Mouse (Mus musculus) right cerebral cortex, postnatal 25 days (tissue): Measurements from ENCODE around the gene Cd70.
"Not testable (repeated sequence)": the region's sequence is repeated elsewhere in the genome, so short reads cannot be mapped to it uniquely, and the experiment has no call there.

Source experiments
- DNase-seq: peaks from one replicate; pipeline ENCODE4 v3.0.0; 2022

Cd70 gene

GRCm38 (mm10) chr17:57134021-57134420 lies 15.6 kb downstream of the Cd70 start:
- not testable (repeated sequence) for DNase-seq

DNA sequence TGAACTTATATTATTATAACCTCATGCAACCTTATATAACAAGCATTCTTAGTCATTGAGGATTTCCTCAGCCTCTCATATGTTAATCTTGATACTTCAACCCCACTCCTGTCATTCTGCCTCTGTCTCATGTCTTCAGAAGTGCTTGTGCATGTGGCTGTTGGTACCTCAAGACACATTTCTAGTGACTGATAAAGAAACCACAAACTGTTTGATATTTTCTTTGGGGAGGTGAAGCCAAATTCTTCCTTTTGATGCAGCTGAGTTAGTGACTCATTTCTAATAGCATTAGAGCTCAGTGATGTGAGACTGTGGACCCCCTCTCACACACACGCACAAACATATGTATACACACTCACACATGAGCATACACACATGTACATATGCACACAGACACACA lies 17.8 kb downstream of the Cd70 start:
- DNase-seq = no peak

- no peak for DNase-seq
Observed at GRCm38 (mm10) chr17:57125853-57126622, 23.5 kb downstream of the Cd70 start.

GRCm38 (mm10) chr17:57124792-57125191 lies 24.8 kb downstream of the Cd70 start:
- no peak for DNase-seq

DNA sequence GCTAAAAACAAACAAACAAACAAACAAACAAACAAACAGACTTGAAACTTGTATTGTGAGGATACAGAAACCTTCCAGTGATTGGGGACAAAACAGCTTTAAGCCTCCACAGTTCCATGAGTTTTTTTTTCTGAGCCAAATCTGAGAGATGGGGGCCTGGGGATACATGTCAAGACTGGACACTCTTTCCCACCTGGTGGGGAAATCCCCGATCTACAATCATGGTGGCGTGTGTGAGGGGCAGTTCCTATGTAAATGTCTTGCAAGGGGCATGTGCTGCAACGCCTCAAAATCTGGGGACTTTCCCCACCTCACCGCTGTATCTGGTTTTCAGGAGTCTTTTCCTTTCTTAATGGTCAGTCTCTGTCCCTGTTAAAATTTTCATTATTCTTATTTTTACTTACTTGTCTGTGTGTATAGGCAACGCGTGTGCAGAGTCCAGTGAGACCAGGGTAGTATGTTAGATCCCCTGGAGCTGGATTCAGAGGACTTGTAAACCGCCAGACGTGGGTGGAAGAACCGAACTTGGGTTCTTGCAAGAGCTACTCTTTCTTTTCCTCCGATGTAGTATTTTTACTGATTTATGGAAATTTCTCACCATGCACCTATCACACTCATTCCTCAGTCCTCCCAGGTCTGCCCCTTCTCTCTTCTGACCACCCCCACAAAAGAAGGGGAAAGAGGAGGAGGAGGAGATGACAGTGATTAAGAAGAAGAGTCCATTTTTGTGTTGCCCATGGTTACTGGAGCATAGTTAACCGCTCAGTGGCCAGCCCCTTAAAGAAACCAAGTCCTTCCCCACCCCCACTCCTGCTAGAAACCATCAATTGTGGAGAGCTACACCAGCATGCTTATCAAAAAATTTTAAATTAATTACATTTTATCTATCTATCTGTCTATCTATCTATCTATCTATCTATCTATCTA lies 26.1 kb downstream of the Cd70 start:
- no peak for DNase-seq

DNA sequence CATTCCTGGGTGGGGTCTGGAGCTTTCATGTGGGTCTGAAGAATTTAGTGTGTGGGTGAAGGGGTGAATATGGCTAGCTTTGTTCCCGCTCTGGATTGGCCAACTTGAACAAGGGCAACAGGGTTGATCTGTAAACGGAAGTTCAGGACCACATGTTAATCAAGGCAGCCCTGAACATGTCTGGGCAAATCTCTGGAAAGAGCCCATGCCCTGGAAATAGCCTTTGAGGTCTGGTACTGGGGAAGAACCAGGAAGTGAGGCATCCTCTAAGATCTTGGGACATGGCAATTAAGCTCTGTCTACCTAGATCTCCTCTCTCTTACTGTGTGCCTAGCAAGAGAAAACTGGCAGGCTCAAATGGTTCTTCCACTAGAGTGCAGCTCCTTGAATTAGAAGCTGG lies 27.7 kb downstream of the Cd70 start:
- no peak for DNase-seq

DNA sequence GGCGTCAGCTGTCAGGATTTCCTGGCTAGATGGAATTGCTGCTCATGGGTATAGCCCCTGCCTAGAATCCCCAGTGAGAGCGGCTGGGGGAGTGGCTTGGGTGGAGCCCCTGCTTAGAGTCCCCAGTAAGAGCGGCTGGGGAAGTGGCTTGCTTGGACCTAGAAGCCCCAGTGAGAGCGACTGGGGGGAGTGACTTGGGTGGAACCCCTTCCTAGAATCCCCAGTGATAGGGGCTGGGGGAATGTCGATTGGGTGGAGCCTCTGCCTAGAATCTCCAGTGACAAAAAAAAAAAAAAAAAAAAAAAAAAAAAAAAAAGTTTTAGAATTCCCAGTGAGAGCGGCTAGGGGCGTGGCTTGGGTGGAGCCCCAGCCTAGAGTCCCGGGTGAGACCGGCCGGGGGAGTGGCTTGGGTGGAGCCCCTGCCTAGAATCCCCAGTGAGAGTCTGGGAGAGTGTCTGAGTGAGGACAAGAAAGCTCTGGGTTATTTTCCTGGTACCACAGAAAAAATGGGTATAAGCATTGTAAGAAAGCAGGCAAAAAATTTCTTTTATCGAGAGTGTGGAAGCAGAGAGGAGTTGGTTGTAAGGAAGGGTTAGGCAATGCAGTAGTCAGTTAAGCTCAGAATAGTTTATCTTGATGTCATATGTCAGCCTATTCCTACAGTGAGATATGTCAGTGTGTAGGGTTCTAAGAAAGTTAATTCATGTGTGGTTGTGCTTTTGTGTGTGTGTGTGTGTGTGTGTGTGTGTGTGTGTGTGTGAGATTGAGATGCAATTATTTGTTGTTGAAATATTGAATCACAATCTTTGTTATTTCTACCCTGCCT lies 30.8 kb downstream of the Cd70 start:
- no peak for DNase-seq

DNA sequence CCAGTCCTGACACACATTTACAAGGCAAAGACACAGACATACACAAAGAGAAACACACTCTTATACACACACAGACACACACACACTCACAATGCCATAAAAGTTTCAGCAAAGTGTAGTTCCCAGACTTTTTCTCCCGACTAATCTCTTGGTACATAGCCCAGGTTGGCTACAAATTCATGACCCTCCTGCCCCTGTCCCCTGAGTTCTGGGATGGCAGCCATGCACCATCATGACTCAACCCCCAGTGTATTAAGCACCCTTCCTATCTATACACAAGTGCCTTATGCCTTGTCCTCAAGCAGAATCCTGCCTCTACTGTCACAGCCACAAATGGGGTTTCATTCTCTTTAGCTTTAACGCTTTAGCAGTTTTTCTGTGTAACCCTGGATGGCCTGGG lies 32.8 kb downstream of the Cd70 start:
- DNase-seq = no peak

DNA sequence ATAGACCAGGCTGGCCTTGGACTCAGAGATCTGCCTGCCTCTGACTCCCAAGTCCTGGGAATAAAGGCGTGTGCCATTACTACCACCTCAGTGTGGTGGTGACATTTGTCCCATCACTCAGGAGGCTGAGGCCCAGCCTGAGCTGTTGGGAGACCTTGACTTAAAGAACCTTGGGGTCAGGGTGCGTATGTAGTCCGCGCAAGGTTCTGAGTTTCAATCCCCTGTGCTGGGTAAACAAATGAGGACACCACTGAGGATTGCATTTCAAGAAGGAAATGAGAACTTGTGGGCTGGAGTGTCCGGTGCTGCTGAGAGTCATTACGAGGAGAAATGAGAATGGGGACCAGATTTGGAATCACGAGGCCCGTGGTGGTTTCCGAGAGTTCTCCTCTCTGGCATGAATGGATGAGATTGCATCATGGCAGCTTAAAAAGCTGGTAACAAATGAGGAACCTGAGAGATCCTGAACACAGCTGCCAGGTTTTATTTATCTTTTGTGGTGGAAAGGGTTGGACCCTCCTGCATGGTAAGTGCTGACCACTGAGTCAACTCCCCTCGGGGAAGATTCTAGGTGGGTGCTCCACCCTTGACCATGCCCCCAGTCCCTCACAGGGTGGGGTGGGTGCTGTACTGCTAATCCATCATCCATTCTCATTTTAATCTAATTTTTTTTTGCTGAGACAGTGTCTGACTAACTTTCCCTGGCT lies 36.7 kb downstream of the Cd70 start:
- no peak for DNase-seq

GRCm38 (mm10) chr17:57110005-57110404 lies 39.6 kb downstream of the Cd70 start:
- no peak for DNase-seq

- DNase-seq = no peak
Observed at GRCm38 (mm10) chr17:57108666-57109171, 40.9 kb downstream of the Cd70 start.

- no peak for DNase-seq
Observed at GRCm38 (mm10) chr17:57108040-57108665, 41.4 kb downstream of the Cd70 start.

- DNase-seq = no peak
Observed at GRCm38 (mm10) chr17:57107064-57107463, 42.5 kb downstream of the Cd70 start.

- no peak for DNase-seq
Observed at GRCm38 (mm10) chr17:57106035-57106368, 43.6 kb downstream of the Cd70 start.

GRCm38 (mm10) chr17:57105181-57106034 lies 44.2 kb downstream of the Cd70 start, which contains the start of gene Tnfsf9:
Tnfsf9 (plus strand) TSS chr17:57105325.
- peak; percentile 35 for DNase-seq

DNA sequence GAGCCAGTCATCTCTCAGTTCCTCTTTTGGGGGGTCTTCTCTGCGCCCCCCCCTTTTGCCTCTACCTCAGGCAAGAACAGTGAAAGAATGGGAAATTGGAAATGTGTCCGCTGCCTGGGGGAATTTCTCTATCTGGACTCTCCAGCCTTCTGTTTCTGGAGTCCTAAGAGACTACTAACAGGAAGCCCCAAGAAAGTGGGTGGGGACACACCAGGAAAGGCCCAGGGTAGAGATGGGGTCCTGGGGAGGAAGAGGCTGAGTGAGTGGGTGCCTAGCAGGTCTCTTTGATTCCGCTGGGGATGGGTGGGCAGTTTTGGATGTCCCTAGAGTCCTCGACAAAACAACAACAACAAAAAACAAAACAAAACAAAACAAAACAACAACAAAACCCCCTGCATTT lies 45.1 kb downstream of the Cd70 start:
- DNase-seq = no peak

GRCm38 (mm10) chr17:57102276-57102675 lies 47.3 kb downstream of the Cd70 start:
- DNase-seq = no peak

GRCm38 (mm10) chr17:57099629-57100325 lies 49.8 kb downstream of the Cd70 start:
- DNase-seq = no peak

DNA sequence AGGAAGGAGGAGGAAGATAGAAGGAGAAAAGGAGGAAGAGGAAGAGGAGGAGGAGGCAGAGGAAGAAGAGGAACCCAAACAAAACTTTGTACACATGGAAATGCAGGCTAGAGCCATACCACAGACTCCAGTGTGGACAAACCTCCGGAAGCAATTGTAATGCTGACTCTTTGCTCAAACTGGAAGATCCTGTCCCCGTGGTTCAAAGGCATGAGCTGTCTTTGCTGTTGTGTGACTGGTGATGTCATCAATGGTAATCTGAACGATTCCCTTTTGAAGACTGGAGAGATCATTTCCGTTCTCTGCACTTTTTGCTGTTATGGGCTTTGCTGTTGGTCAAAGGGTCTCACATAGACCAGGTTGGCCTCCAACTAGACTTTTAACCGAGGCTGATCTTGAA lies 51.3 kb downstream of the Cd70 start:
- no peak for DNase-seq

DNA sequence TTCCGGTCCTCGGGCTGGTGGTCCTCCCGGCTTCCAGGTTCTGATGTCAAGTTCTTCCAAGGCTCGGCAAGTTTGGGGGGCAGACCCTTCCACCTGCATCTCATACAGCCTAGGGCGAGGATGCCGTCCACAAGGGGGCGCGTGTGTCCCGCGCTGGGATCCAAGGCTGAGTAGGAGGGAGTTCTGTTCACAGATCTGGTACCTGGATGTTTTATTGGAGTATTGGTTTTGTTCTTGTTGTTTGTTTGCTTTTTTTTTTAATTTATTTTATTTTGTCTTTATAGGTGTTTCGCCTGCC lies 53.0 kb downstream of the Cd70 start:
- DNase-seq = peak; percentile 79
